Mouse (Mus musculus): ENCODE data around the gene Ncoa5. TPM values are rescaled to one million over a fixed set of nuclear protein-coding genes. Genes with fewer than 3 reads are reported as not detected.

Gene Ncoa5
- polyA plus RNA-seq, 1 experiment from 2014 or later = 137 TPM

DNA sequence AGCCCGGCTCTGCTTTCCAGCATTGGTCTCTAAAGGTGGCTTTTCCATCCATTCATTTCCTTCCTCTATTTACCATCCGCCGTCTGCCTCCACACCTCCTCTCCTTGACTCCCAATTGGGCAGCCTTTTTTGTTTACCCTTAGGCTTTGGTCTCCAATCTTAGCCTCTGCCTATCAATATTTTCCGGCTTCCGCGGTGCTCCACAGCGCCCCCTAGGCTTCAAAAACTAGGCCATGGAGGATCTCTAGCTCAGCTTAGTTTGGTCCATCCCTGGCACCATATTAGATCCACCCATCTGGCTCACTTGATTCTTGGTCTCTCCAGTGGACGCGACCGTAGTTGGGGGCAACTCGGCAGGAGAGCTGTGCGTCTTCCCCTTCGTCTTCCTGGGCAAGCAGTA lies 84.2 kb downstream of the Ncoa5 start:
- H3K9me3 ChIP-seq = no peaks in the 10 kb centered on the region
- no peak overlapping the region for H3K4me2 ChIP-seq (replicated peaks)
- no peak overlapping the region for H3K27ac ChIP-seq
- H3K36me3 ChIP-seq = no peaks in the 10 kb centered on the region
- ATAC-seq = no peak
- 22% methylated on average over 13 of the region's 13 CpGs for WGBS
- no peak overlapping the region for H3K4me3 ChIP-seq (replicated peaks)
- H3K27me3 ChIP-seq = peaks cover 87% of the 10 kb centered on the region
- H3K9ac ChIP-seq (replicated peaks) = no peak overlapping the region
- H3K4me1 ChIP-seq (replicated peaks) = peaks cover 35% of the 10 kb centered on the region

Other genes starting within 250 kb of the Ncoa5 start
- gene Snx21, start 249.0 kb downstream of the Ncoa5 start, polyA plus RNA-seq (2015; fragmentation: Nextera tagmentation; extraction: Ambion mirVana) = 17.2 and 19.1 TPM in 2 replicates
- gene Acot8, start 230.0 kb downstream of the Ncoa5 start, polyA plus RNA-seq (2015; fragmentation: Nextera tagmentation; extraction: Ambion mirVana) = 19.9 and 20.4 TPM in 2 replicates
- gene Zswim3, start 229.8 kb downstream of the Ncoa5 start, polyA plus RNA-seq (2015; fragmentation: Nextera tagmentation; extraction: Ambion mirVana) = 15.2 and 15.5 TPM in 2 replicates
- 25.4 and 25.8 TPM in 2 replicates for gene Zswim1, start 212.2 kb downstream of the Ncoa5 start, polyA plus RNA-seq (2015; fragmentation: Nextera tagmentation; extraction: Ambion mirVana)
- gene Spata25, start 206.3 kb downstream of the Ncoa5 start, polyA plus RNA-seq (2015; fragmentation: Nextera tagmentation; extraction: Ambion mirVana) = not detected in 2 replicates
- 92.0 and 94.2 TPM in 2 replicates for gene Ctsa, start 202.0 kb downstream of the Ncoa5 start, polyA plus RNA-seq (2015; fragmentation: Nextera tagmentation; extraction: Ambion mirVana)
- gene Neurl2, start 201.4 kb downstream of the Ncoa5 start, polyA plus RNA-seq (2015; fragmentation: Nextera tagmentation; extraction: Ambion mirVana) = 4.7 TPM in 2 replicates
- gene Pltp, start 177.2 kb downstream of the Ncoa5 start, polyA plus RNA-seq (2015; fragmentation: Nextera tagmentation; extraction: Ambion mirVana) = 69.1 and 96.1 TPM in 2 replicates
- 98.1 and 108 TPM in 2 replicates for gene Pcif1, start 155.6 kb downstream of the Ncoa5 start, polyA plus RNA-seq (2015; fragmentation: Nextera tagmentation; extraction: Ambion mirVana)
- gene Zfp335, start 123.1 kb downstream of the Ncoa5 start, polyA plus RNA-seq (2015; fragmentation: Nextera tagmentation; extraction: Ambion mirVana) = 13.5 and 15.1 TPM in 2 replicates
- 17.2 and 19.5 TPM in 2 replicates for gene Mmp9, start 94.1 kb downstream of the Ncoa5 start, polyA plus RNA-seq (2015; fragmentation: Nextera tagmentation; extraction: Ambion mirVana)
- 19.7 and 20.2 TPM in 2 replicates for gene Slc12a5, start 74.1 kb downstream of the Ncoa5 start, polyA plus RNA-seq (2015; fragmentation: Nextera tagmentation; extraction: Ambion mirVana)
- 7.6 and 8.6 TPM in 2 replicates for gene Cd40, start 20.8 kb upstream of the Ncoa5 start, polyA plus RNA-seq (2015; fragmentation: Nextera tagmentation; extraction: Ambion mirVana)
- gene 1700025C18Rik, start 55.9 kb upstream of the Ncoa5 start, polyA plus RNA-seq (2015; fragmentation: Nextera tagmentation; extraction: Ambion mirVana) = not detected in 2 replicates
- gene Cdh22, start 200.0 kb upstream of the Ncoa5 start, polyA plus RNA-seq (2015; fragmentation: Nextera tagmentation; extraction: Ambion mirVana) = 10.4 and 15.7 TPM in 2 replicates

Data from midbrain, embryonic 13.5 days (tissue).